Mouse (Mus musculus) limb, embryonic 10.5 days (tissue): ENCODE data around the gene Cyp1a1. TPM values are rescaled to one million over a fixed set of nuclear protein-coding genes. Genes with fewer than 3 reads are reported as not detected.

Experiments used
- DNase-seq: peaks from one replicate; pipeline ENCODE4 v3.0.0-alpha.2; 2017; ENCODE audit warnings: low spot score
- H3K27ac ChIP-seq: fragments of 300-500 bp; sonication (generic); 2 replicates; pipeline ENCODE4 v1.5.1; 2016; ENCODE audit warnings: mild to moderate bottlenecking
- H3K27me3 ChIP-seq: fragments of 300-500 bp; sonication (generic); 2 replicates; pipeline ENCODE4 v1.6.1; 2016; ENCODE audit warnings: low read depth, mild to moderate bottlenecking; ENCODE audit not compliant: poor library complexity, severe bottlenecking
- H3K36me3 ChIP-seq: fragments of 300-500 bp; sonication (generic); 2 replicates; pipeline ENCODE4 v1.6.1; 2016; ENCODE audit warnings: mild to moderate bottlenecking, moderate library complexity
- H3K4me1 ChIP-seq: fragments of 300-500 bp; sonication (generic); 2 replicates; pipeline ENCODE4 v1.6.1; 2016
- H3K4me3 ChIP-seq: fragments of 300-500 bp; sonication (generic); 2 replicates; pipeline ENCODE4 v1.5.1; 2016; ENCODE audit warnings: mild to moderate bottlenecking, moderate library complexity
- H3K9me3 ChIP-seq: fragments of 300-500 bp; sonication (generic); replicated peaks from 2 replicates; pipeline ENCODE4 v1.6.1; 2016; ENCODE audit warnings: mild to moderate bottlenecking
- WGBS: fragments of 180-500 bp; shearing (Covaris S2); methylation state at CpG from one replicate; pipeline ENCODE4 v1.1.7; 2016; 5-methylcytosine and 5-hydroxymethylcytosine counted together
- polyA plus RNA-seq: library from polyadenylated mRNA; unstranded; fragments of >200 nt; fragmentation: Nextera tagmentation; extraction: Ambion mirVana; gene quantifications from 2 replicates; pipeline ENCODE4 v1.2.1, GENCODE M21; 2016

Cyp1a1 gene
- polyA plus RNA-seq, 1 experiment from 2014 or later, result 0.11 TPM

GRCm38 (mm10) chr9:57647286-57648108 lies 40.2 kb upstream of the Cyp1a1 start:
- H3K4me1 ChIP-seq, result peaks cover 54% of the 10 kb centered on the region
- no peak overlapping the region for H3K27ac ChIP-seq
- H3K36me3 ChIP-seq, result peaks cover 11% of the 10 kb centered on the region
- H3K27me3 ChIP-seq, result no peaks in the 10 kb centered on the region; the same call in 1 of the 2 replicates
- H3K4me3 ChIP-seq, result no peak overlapping the region
- DNase-seq, result no peak
- 73% methylated on average over 4 of the region's 4 CpGs for WGBS
- H3K9me3 ChIP-seq, result no peaks in the 10 kb centered on the region

- Histone ChIP-seq H3K9me3 (no peaks in the 10 kb centered on the region), H3K4me1 (peaks cover 38% of the 10 kb centered on the region), H3K27me3 (peaks cover 27% of the 10 kb centered on the region), H3K36me3 (no peaks in the 10 kb centered on the region), H3K4me3 (no peak overlapping the region), H3K27ac (peak overlapping the region; percentile 61)
- no peak for DNase-seq
- 90% methylated on average over 6 of the region's 6 CpGs for WGBS
Observed at GRCm38 (mm10) chr9:57650130-57650785, 37.5 kb upstream of the Cyp1a1 start.

GRCm38 (mm10) chr9:57650786-57651311 lies 36.9 kb upstream of the Cyp1a1 start:
- peaks cover 34% of the 10 kb centered on the region for H3K4me1 ChIP-seq
- peaks cover 27% of the 10 kb centered on the region for H3K27me3 ChIP-seq
- no peaks in the 10 kb centered on the region for H3K36me3 ChIP-seq
- 11% methylated on average over 6 of the region's 6 CpGs for WGBS
- no peak for DNase-seq
- H3K4me3 ChIP-seq, result no peak overlapping the region
- H3K27ac ChIP-seq, result peak overlapping the region; percentile 61
- no peaks in the 10 kb centered on the region for H3K9me3 ChIP-seq

- WGBS, result 77% methylated on average over 9 of the region's 9 CpGs
- H3K4me3 ChIP-seq, result no peak overlapping the region
- H3K36me3 ChIP-seq, result no peaks in the 10 kb centered on the region
- peaks cover 33% of the 10 kb centered on the region for H3K4me1 ChIP-seq
- no peak overlapping the region for H3K27ac ChIP-seq
- H3K9me3 ChIP-seq, result no peaks in the 10 kb centered on the region
- no peak for DNase-seq
- peaks cover 27% of the 10 kb centered on the region for H3K27me3 ChIP-seq
Observed at GRCm38 (mm10) chr9:57652351-57652750, 35.4 kb upstream of the Cyp1a1 start.

- no peaks in the 10 kb centered on the region for H3K36me3 ChIP-seq
- no peak overlapping the region for H3K4me3 ChIP-seq
- H3K9me3 ChIP-seq, result no peaks in the 10 kb centered on the region
- H3K4me1 ChIP-seq, result peaks cover 33% of the 10 kb centered on the region
- WGBS, result 41% methylated on average over 3 of the region's 3 CpGs
- DNase-seq, result no peak
- no peak overlapping the region; the same call in 1 of the 2 replicates for H3K27ac ChIP-seq
- H3K27me3 ChIP-seq, result peaks cover 27% of the 10 kb centered on the region
Observed at GRCm38 (mm10) chr9:57652855-57653254, 34.9 kb upstream of the Cyp1a1 start.

- no peak within 1 kb of the TSS; the same call in 1 of the 2 replicates for H3K27ac ChIP-seq
- no peaks in the 10 kb centered on the region for H3K36me3 ChIP-seq
- H3K4me1 ChIP-seq, result peaks cover 33% of the 10 kb centered on the region
- no peaks in the 10 kb centered on the region for H3K9me3 ChIP-seq
- H3K27me3 ChIP-seq, result peaks cover 27% of the 10 kb centered on the region
- DNase-seq, result no peak
- 48% methylated on average over 5 of the region's 5 CpGs for WGBS
- no peak within 1 kb of the TSS for H3K4me3 ChIP-seq
Observed at GRCm38 (mm10) chr9:57653283-57653682, 34.4 kb upstream of the Cyp1a1 start, which contains the start of gene Csk. TSS of gene Csk (minus strand) at chr9:57653631.

- Histone ChIP-seq H3K27me3 (peaks cover 27% of the 10 kb centered on the region), H3K36me3 (no peaks in the 10 kb centered on the region), H3K27ac (no peak overlapping the region), H3K4me3 (no peak overlapping the region), H3K9me3 (no peaks in the 10 kb centered on the region), H3K4me1 (peaks cover 33% of the 10 kb centered on the region)
- WGBS, result 83% methylated on average over 1 of the region's 1 CpGs
- DNase-seq, result no peak
Observed at GRCm38 (mm10) chr9:57654966-57655365, 32.8 kb upstream of the Cyp1a1 start.

- Histone ChIP-seq H3K4me3 (peak overlapping the region; percentile 36), H3K4me1 (peaks cover 26% of the 10 kb centered on the region), H3K9me3 (no peaks in the 10 kb centered on the region), H3K27ac (peak overlapping the region; percentile 76), H3K36me3 (no peaks in the 10 kb centered on the region), H3K27me3 (peaks cover 27% of the 10 kb centered on the region)
- 3% methylated on average over 11 of the region's 11 CpGs for WGBS
- peak; percentile 97 for DNase-seq
Observed at GRCm38 (mm10) chr9:57655749-57656148, 32.0 kb upstream of the Cyp1a1 start.

- DNase-seq, result no peak
- H3K27me3 ChIP-seq, result peaks cover 27% of the 10 kb centered on the region
- WGBS, result 85% methylated on average over 19 of the region's 19 CpGs
- H3K27ac ChIP-seq, result no peak overlapping the region
- peaks cover 16% of the 10 kb centered on the region for H3K4me1 ChIP-seq
- H3K9me3 ChIP-seq, result no peaks in the 10 kb centered on the region
- H3K4me3 ChIP-seq, result no peak overlapping the region
- H3K36me3 ChIP-seq, result no peaks in the 10 kb centered on the region
Observed at GRCm38 (mm10) chr9:57656631-57657350, 30.9 kb upstream of the Cyp1a1 start.

- Histone ChIP-seq H3K36me3 (no peaks in the 10 kb centered on the region), H3K4me3 (no peak overlapping the region), H3K27me3 (peaks cover 24% of the 10 kb centered on the region), H3K27ac (no peak overlapping the region), H3K4me1 (peaks cover 14% of the 10 kb centered on the region), H3K9me3 (no peaks in the 10 kb centered on the region)
- no peak for DNase-seq
- WGBS, result 66% methylated on average over 4 of the region's 4 CpGs
Observed at GRCm38 (mm10) chr9:57657843-57658242, 29.9 kb upstream of the Cyp1a1 start.

GRCm38 (mm10) chr9:57658970-57659369 lies 28.8 kb upstream of the Cyp1a1 start:
- Histone ChIP-seq H3K4me3 (no peak overlapping the region), H3K36me3 (no peaks in the 10 kb centered on the region), H3K4me1 (peaks cover 10% of the 10 kb centered on the region), H3K27me3 (peaks cover 13% of the 10 kb centered on the region), H3K27ac (no peak overlapping the region), H3K9me3 (no peaks in the 10 kb centered on the region)
- WGBS, result 84% methylated on average over 4 of the region's 4 CpGs
- no peak for DNase-seq

- 20% methylated on average over 4 of the region's 4 CpGs for WGBS
- no peaks in the 10 kb centered on the region for H3K9me3 ChIP-seq
- H3K27ac ChIP-seq, result peak overlapping the region; percentile 46; the same call in 1 of the 2 replicates
- H3K4me3 ChIP-seq, result no peak overlapping the region
- H3K4me1 ChIP-seq, result peaks cover 6% of the 10 kb centered on the region
- no peaks in the 10 kb centered on the region for H3K36me3 ChIP-seq
- H3K27me3 ChIP-seq, result peaks cover 5% of the 10 kb centered on the region
- no peak for DNase-seq
Observed at GRCm38 (mm10) chr9:57659774-57660173, 28.0 kb upstream of the Cyp1a1 start.
